Mouse (Mus musculus) right cerebral cortex, adult 18-20 months (tissue): ENCODE results near the gene Dpp6.

Experiments used
- DNase-seq: peaks from one replicate; pipeline ENCODE4 v3.0.0; 2022; ENCODE audit warnings: mixed read lengths

Gene Dpp6

GRCm38 (mm10) chr5:27705020-27705419 is 888.0 kb downstream of the Dpp6 start:
- DNase-seq: no peak

GRCm38 (mm10) chr5:27706551-27706950 is 889.5 kb downstream of the Dpp6 start:
- no peak for DNase-seq

DNA sequence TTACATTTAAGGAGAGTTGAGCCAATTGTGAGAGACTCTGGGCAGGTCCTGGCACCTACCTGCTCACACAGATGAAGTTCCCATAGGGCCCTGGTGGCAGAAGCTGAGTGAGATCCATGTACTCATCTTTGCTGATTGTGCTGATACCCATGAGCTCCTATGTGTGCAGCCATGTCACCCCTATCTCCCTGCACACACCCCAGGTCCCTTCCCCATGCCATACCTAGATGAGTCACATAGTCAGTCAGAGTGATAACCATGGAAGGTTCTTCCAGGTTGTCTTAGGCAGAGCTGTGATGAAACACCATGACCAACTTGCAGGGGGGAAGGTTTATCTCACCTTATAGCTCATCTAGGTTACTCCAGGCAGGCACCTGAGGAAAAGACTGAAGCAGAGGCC is 890.3 kb downstream of the Dpp6 start:
- no peak for DNase-seq

- no peak for DNase-seq
These were observed 891.2 kb downstream of the Dpp6 start for GRCm38 (mm10) chr5:27708209-27708608.

DNA sequence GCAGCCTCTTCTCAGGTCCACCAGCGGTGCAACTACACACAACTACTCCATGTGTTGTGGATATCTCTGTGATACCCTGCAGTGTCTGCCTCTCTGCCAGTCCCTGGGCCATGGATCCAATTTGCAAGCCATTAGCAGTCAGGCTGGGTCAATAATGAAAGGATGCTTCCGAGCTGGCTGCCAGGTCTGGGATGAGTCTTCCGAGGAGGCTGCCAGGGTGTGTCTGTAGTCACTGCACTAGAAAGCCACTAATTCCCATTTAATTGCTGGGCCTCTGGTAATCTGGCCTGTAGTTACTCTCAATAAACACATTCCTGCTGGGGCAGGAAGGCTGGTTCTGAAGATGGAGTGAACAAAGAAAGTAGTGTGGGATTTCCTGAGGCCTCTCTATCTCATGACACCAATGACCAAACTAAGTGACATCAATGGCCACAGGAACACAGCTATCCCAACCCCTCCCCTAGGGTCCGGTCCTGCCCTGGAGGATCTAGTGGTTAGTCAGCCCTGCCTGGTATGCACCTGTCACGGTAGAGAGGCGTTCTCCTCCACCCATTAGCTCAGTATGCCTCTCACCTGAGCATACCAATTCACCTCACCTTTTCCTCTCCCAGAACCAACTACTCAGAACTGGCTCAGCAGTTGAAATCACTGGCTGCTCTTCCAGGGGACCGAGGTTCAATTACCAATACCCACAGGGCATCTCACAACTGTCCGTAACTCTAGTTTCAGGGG is 894.6 kb downstream of the Dpp6 start:
- no peak for DNase-seq

DNA sequence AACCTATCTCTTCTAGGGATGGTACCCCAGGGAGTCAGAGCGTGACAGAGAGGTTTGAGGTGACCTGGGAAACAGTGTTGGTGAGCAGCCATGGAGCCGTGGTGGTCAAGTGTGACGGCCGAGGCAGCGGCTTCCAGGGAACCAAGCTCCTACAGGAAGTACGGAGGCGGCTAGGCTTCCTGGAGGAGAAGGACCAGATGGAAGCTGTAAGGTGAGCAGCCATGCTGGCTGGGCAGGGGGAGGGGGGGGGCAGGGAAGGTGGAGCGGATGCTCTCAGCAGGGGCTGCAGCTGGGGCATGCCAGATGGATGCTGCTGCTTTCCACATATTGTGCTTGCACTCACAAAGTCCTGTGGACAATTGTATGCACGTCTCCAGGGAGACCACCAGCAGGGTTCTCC is 897.4 kb downstream of the Dpp6 start:
- no peak for DNase-seq

DNA sequence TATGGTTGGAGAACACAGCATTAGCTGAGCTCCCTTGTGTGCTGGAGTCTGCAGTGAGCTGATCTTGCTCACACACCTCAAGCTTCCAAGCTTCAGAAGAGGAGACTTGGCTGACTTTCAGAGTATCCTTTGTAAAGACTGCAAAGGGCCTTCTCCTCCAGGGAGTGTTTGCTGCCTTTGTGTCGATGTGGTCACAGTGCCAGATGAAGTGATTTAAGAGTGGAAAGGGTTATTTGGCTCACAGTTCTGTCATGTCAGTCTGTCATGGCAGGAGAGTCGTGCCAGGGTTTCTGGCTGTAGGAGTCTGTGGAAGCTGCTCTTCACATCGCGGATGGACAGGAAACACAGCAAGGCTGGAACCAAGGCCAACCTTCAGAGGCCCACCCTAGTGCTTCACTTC is 899.0 kb downstream of the Dpp6 start:
- no peak for DNase-seq

- peak; percentile 71 for DNase-seq
These were observed 900.3 kb downstream of the Dpp6 start for GRCm38 (mm10) chr5:27717301-27717700.

- DNase-seq: no peak
These were observed 902.3 kb downstream of the Dpp6 start for GRCm38 (mm10) chr5:27719311-27719710.

DNA sequence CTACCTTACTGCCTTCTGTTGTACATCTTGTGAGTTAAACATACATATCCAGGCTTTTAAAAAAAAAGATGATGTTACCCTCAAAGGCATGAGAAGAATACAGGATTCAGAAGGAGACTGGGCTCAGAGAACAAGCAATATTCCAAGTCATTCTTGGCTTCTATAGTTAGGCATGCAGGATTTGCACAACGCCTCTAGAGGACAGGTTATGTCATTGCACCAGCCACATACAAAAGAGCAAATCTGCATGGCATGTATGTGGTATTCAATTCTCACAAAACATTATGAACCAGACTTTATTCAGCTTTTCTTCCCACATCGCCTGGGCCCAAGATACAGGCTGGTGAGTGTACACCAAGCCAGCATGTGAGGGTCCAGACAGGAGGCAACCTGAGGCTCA is 907.5 kb downstream of the Dpp6 start:
- no peak for DNase-seq

DNA sequence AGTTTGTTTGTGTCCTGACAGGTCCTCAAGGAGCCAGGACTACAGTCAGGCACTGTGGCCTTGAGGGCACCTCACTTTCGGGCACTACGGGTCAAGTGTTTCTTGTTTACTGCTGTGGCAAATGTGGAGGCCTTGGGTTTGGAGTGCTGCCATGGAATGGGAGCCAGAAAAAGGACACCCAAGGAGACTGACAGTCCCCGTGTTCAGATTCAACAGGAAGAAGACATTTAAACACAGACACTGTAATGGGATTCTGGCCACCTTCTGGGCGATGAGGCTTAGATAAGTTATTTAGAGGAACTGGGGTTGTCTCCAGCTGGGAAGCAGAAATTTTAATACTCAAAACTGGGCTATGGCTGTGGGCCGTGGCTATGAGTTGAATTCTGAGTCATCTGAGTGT is 913.7 kb downstream of the Dpp6 start:
- peak; percentile 41 for DNase-seq

GRCm38 (mm10) chr5:27731392-27731791 is 914.4 kb downstream of the Dpp6 start:
- DNase-seq: no peak

GRCm38 (mm10) chr5:27732288-27732868 is 915.4 kb downstream of the Dpp6 start:
- DNase-seq: peak; percentile 50

- no peak for DNase-seq
These were observed 920.2 kb downstream of the Dpp6 start for GRCm38 (mm10) chr5:27737168-27737567.

DNA sequence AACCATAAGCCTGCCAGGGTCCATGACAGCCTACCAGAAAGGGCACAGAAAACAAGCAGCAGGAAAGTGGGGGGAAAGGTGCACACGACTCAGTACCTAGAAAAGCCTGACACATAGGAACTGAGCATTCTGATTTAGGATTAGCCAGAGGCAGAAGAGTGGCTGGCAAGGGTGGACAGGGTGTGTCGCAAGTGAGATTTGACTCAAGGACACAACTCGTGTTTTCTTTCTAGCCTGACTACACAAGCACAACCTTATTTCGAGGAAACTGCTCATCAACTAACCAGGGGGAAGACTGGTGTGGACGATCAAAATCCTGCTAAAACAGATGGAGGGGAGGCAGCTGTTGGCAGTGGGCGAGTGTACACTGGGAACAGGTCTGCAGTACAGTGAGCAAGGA is 922.2 kb downstream of the Dpp6 start:
- no peak for DNase-seq

DNA sequence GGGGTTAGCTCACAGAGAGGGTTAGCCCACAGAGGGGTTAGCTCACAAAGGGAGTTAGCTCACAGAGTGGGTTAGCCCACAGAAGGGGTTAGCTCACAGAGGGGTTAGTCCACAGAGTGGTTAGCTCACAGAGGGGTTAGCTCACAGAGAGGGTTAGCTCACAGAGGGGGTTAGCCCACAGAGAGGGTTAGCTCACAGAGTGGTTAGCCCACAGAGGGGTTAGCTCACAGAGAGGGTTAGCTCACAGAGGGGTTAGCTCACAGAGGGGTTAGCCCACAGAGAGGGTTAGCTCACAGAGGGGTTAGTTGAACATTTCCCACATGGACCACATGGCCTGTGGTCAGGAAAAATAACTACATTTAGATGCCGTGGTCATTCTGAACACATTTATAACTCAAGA is 927.9 kb downstream of the Dpp6 start:
- no peak for DNase-seq

- DNase-seq: no peak
These were observed 948.8 kb downstream of the Dpp6 start for GRCm38 (mm10) chr5:27765780-27766179.

- DNase-seq: no peak
These were observed 950.9 kb downstream of the Dpp6 start for GRCm38 (mm10) chr5:27767948-27768347.
